Mouse (Mus musculus) limb, embryonic 14.5 days (tissue): ENCODE data around the gene Vmn2r31. TPM values are rescaled to one million over a fixed set of nuclear protein-coding genes. Genes with fewer than 3 reads are reported as not detected.
"Not testable (repeated sequence)": the region's sequence is repeated elsewhere in the genome, so short reads cannot be mapped to it uniquely, and the experiment has no call there.

Source experiments
- ATAC-seq: fragments of 200-750 bp; cut with Nextera tagmentation; 2 replicates; pipeline ENCODE4 v1.8.0; 2017; ENCODE audit warnings: low read depth, moderate number of reproducible peaks, moderate TSS enrichment; ENCODE audit not compliant: low FRiP score
- DNase-seq: peaks from one replicate; pipeline ENCODE4 v3.0.0-alpha.2; 2015; ENCODE audit warnings: low spot score
- H3K27ac ChIP-seq: fragments of 300-500 bp; sonication (generic); replicated peaks from 2 replicates; pipeline ENCODE4 v1.5.1; 2014; ENCODE audit warnings: low read depth, mild to moderate bottlenecking, low read length, moderate library complexity, mixed read lengths
- H3K27me3 ChIP-seq: fragments of 300-500 bp; sonication (generic); 2 replicates; pipeline ENCODE4 v1.6.1; 2014; ENCODE audit warnings: low read length, mixed read lengths; ENCODE audit not compliant: control insufficient read depth, insufficient read depth
- H3K36me3 ChIP-seq: fragments of 300-500 bp; sonication (generic); 2 replicates; pipeline ENCODE4 v1.6.1; 2014; ENCODE audit warnings: mild to moderate bottlenecking, low read length, moderate library complexity, mixed read lengths; ENCODE audit not compliant: control insufficient read depth, insufficient read depth
- H3K4me1 ChIP-seq: fragments of 300-500 bp; sonication (generic); 2 replicates; pipeline ENCODE4 v1.6.1; 2014; ENCODE audit warnings: antibody characterized with exemption, low read length, mixed read lengths; ENCODE audit not compliant: control insufficient read depth, insufficient read depth
- H3K4me2 ChIP-seq: fragments of 300-500 bp; sonication (generic); replicated peaks from 2 replicates; pipeline ENCODE4 v1.6.1; 2014; ENCODE audit warnings: low read depth, mild to moderate bottlenecking, low read length, moderate library complexity; ENCODE audit not compliant: severe bottlenecking
- H3K4me3 ChIP-seq: fragments of 300-500 bp; sonication (generic); replicated peaks from 2 replicates; pipeline ENCODE4 v1.5.1; 2014; ENCODE audit warnings: low read length
- H3K9ac ChIP-seq: fragments of 300-500 bp; sonication (generic); 2 replicates; pipeline ENCODE4 v1.6.1; 2014; ENCODE audit warnings: mild to moderate bottlenecking, low read depth, low read length, moderate library complexity; ENCODE audit not compliant: severe bottlenecking
- H3K9me3 ChIP-seq: fragments of 300-500 bp; sonication (generic); 2 replicates; pipeline ENCODE4 v1.6.1; 2016; ENCODE audit warnings: low read length; ENCODE audit not compliant: control insufficient read depth
- WGBS: fragments of 180-500 bp; shearing (Covaris S2); extraction: QIAGEN DNeasy Blood & Tissue Kit; methylation state at CpG from one replicate; pipeline ENCODE4 v1.1.7; 2014; 5-methylcytosine and 5-hydroxymethylcytosine counted together
- polyA plus RNA-seq, 2 experiments: library from polyadenylated mRNA; depleted of rRNA in 1 of 2; stranded (reverse) in 1 of 2; unstranded in 1 of 2; fragments of >200 nt; fragmentation: Nextera tagmentation in 1 of 2; extraction: Ambion mirVana in 1 of 2; gene quantifications; 2 replicates each; pipeline versions ENCODE4 v1.2.1 to v1.2.3; 2012 to 2014

Vmn2r31 gene
- polyA plus RNA-seq (2012; rRNA removed), result not detected in 2 replicates
- 0.03 TPM in 1 of 2 replicates, not detected in the other for polyA plus RNA-seq (2014; fragmentation: Nextera tagmentation; extraction: Ambion mirVana)

GRCm38 (mm10) chr7:7399603-7400002, at the start of gene Vmn2r31:
Gene Vmn2r31 (minus strand): TSS chr7:7399703.
- H3K4me1 ChIP-seq, H3K27ac ChIP-seq, H3K4me2 ChIP-seq, H3K9ac ChIP-seq, H3K36me3 ChIP-seq, ATAC-seq, H3K9me3 ChIP-seq, H3K4me3 ChIP-seq, H3K27me3 ChIP-seq, DNase-seq: not testable (repeated sequence)

- 42% methylated on average over 12 of the region's 12 CpGs for WGBS
- H3K36me3 ChIP-seq, H3K4me3 ChIP-seq, H3K9ac ChIP-seq, DNase-seq, H3K27ac ChIP-seq, H3K27me3 ChIP-seq, H3K4me2 ChIP-seq, ATAC-seq, H3K9me3 ChIP-seq, H3K4me1 ChIP-seq: not testable (repeated sequence)
These were observed 25.1 kb downstream of the Vmn2r31 start, which contains the start of gene Gm45783 for GRCm38 (mm10) chr7:7374431-7374830. Gene Gm45783 (minus strand): TSS chr7:7374573.

GRCm38 (mm10) chr7:7337509-7337908, 62.0 kb downstream of the Vmn2r31 start, which contains the start of gene Vmn2r30:
Gene Vmn2r30 (minus strand): TSS chr7:7337609.
- H3K9me3 ChIP-seq, ATAC-seq, H3K27ac ChIP-seq, H3K27me3 ChIP-seq, H3K36me3 ChIP-seq, H3K9ac ChIP-seq, H3K4me2 ChIP-seq, H3K4me1 ChIP-seq, H3K4me3 ChIP-seq, DNase-seq: not testable (repeated sequence)
- no CpG with 5 or more reads among the region's 1 CpGs for WGBS

Other genes starting within 250 kb of the Vmn2r31 start
- 1.7 and 2.1 TPM in 2 replicates for gene Zfp418, start 228.4 kb downstream of the Vmn2r31 start, polyA plus RNA-seq (2012; rRNA removed)
- gene Zfp418, start 228.4 kb downstream of the Vmn2r31 start, polyA plus RNA-seq (2014; fragmentation: Nextera tagmentation; extraction: Ambion mirVana), result 3.0 and 3.5 TPM in 2 replicates
- 9.1 and 10.2 TPM in 2 replicates for gene Zfp772, start 189.7 kb downstream of the Vmn2r31 start, polyA plus RNA-seq (2012; rRNA removed)
- 8.7 and 9.2 TPM in 2 replicates for gene Zfp772, start 189.7 kb downstream of the Vmn2r31 start, polyA plus RNA-seq (2014; fragmentation: Nextera tagmentation; extraction: Ambion mirVana)
- gene Vmn2r29, start 152.4 kb downstream of the Vmn2r31 start, polyA plus RNA-seq (2012; rRNA removed), result 3.4 and 5.5 TPM in 2 replicates
- 1.1 and 1.3 TPM in 2 replicates for gene Vmn2r29, start 152.4 kb downstream of the Vmn2r31 start, polyA plus RNA-seq (2014; fragmentation: Nextera tagmentation; extraction: Ambion mirVana)
- gene Gm45844, start 121.4 kb downstream of the Vmn2r31 start, polyA plus RNA-seq (2012; rRNA removed), result 3.4 and 4.5 TPM in 2 replicates
- 3.5 and 6.3 TPM in 2 replicates for gene Gm45844, start 121.4 kb downstream of the Vmn2r31 start, polyA plus RNA-seq (2014; fragmentation: Nextera tagmentation; extraction: Ambion mirVana)
- gene Clcn4, start 98.9 kb downstream of the Vmn2r31 start, polyA plus RNA-seq (2012; rRNA removed), result 27.1 and 31.8 TPM in 2 replicates
- 41.9 and 50.9 TPM in 2 replicates for gene Clcn4, start 98.9 kb downstream of the Vmn2r31 start, polyA plus RNA-seq (2014; fragmentation: Nextera tagmentation; extraction: Ambion mirVana)
- gene Vmn2r30, start 62.1 kb downstream of the Vmn2r31 start, polyA plus RNA-seq (2012; rRNA removed), result 0.01 TPM in 1 of 2 replicates, not detected in the other
- gene Vmn2r30, start 62.1 kb downstream of the Vmn2r31 start, polyA plus RNA-seq (2014; fragmentation: Nextera tagmentation; extraction: Ambion mirVana), result not detected in 2 replicates
- gene Gm45783, start 25.1 kb downstream of the Vmn2r31 start, polyA plus RNA-seq (2012; rRNA removed), result 0.18 TPM in 1 of 2 replicates, not detected in the other
- not detected in 2 replicates for gene Gm45783, start 25.1 kb downstream of the Vmn2r31 start, polyA plus RNA-seq (2014; fragmentation: Nextera tagmentation; extraction: Ambion mirVana)
- gene Vmn2r32, start 80.3 kb upstream of the Vmn2r31 start, polyA plus RNA-seq (2012; rRNA removed), result not detected in 2 replicates
- not detected in 2 replicates for gene Vmn2r32, start 80.3 kb upstream of the Vmn2r31 start, polyA plus RNA-seq (2014; fragmentation: Nextera tagmentation; extraction: Ambion mirVana)
- not detected in 2 replicates for gene Vmn2r33, start 167.1 kb upstream of the Vmn2r31 start, polyA plus RNA-seq (2012; rRNA removed)
- gene Vmn2r33, start 167.1 kb upstream of the Vmn2r31 start, polyA plus RNA-seq (2014; fragmentation: Nextera tagmentation; extraction: Ambion mirVana), result not detected in 2 replicates